Mouse (Mus musculus): ENCODE data around the gene Zfp605.

DNA sequence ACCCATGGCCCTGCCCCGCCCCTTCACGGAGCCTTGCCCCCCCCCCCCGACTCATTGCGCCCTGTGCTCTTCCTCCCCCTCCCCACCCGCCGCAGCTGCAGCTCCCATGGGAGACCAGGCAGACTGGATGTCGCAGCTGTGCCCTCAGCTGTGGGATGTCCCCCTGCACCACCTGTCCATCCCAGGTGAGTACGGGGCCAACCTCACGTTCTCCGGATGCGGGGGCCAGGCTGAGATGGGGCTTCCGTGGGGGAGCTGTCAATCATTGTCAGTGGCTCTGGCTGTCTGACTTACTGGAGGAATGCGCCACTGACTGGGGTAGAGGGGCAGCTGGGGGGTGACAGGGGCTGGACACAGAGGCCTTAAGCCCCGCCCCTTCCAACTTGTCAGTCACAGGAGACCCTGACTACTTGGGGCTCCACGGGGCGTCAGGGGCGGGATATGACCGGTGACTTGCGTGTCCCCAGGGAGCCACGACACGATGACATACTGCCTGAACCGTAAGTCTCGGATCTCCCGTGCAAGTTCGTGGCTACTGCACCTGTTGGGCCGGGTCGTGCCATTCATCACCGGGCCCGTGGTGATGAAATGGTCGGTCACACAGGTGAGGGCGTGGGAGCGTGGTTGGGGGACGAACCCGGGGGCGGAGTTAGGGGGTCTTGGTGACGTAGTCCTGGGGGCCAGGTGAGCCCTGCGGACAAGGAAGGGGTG, 8.8 kb upstream of the Zfp605 start:
- TF ChIP-seq CTCF (IDR thresholded peaks at IDR 0.05; ENCODE audit: borderline replicate concordance, extremely low read depth, insufficient read depth, insufficient read length) (no peak), POLR2A (IDR thresholded peaks at IDR 0.05; ENCODE audit: borderline replicate concordance, extremely low read depth, insufficient read depth, insufficient read length, poor library complexity, severe bottlenecking) (no peak)

Data from brain, embryonic 14.5 days (tissue).